Mouse (Mus musculus): ENCODE data around the gene Retnlg.

DNA sequence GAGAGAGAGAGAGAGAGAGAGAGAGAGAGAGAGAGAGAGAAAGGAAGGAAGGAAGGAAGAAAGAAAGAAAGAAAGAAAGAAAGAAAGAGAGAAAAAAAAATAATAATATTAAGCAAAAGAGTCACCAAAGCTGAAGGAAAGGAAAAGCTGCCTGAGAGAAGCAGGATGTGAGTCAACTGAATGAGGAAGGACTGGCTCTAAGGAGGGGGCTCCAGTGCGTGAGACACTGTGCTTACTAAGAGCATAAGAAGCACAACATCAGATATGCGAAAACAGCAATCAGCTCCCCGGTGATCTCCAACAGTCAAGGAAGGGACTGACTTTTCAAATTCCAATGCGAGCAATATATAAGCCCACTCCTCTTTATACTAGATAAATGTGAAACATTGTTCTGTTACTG, 43.4 kb upstream of the Retnlg start:
- no peak for TF ChIP-seq POLR2A (IDR thresholded peaks at IDR 0.05; ENCODE audit: borderline replicate concordance, control insufficient read depth, low read depth, low read length)
- TF ChIP-seq CTCF (IDR thresholded peaks at IDR 0.05; ENCODE audit: control insufficient read depth, insufficient read depth, low read length): no peak

Data from bone marrow, adult 2 months (tissue).